Mouse (Mus musculus) heart, adult 18-20 months (tissue): Measurements from ENCODE around the gene Rbfox2. TPM values are rescaled to one million over a fixed set of nuclear protein-coding genes. Genes with fewer than 3 reads are reported as not detected.

Source experiments
- DNase-seq, 2 experiments: peaks; one replicate each; pipeline ENCODE4 v3.0.0; 2021 to 2022; ENCODE audit warnings: mixed read lengths in 1 of 2
- total RNA-seq, 2 experiments: library from RNA; stranded (reverse); gene quantifications; 2 replicates each; pipeline ENCODE4 v1.2.3; 2021

The Rbfox2 gene
- total RNA-seq, 2 experiments from 2014 or later, result 86.5 to 90.5 TPM

DNA sequence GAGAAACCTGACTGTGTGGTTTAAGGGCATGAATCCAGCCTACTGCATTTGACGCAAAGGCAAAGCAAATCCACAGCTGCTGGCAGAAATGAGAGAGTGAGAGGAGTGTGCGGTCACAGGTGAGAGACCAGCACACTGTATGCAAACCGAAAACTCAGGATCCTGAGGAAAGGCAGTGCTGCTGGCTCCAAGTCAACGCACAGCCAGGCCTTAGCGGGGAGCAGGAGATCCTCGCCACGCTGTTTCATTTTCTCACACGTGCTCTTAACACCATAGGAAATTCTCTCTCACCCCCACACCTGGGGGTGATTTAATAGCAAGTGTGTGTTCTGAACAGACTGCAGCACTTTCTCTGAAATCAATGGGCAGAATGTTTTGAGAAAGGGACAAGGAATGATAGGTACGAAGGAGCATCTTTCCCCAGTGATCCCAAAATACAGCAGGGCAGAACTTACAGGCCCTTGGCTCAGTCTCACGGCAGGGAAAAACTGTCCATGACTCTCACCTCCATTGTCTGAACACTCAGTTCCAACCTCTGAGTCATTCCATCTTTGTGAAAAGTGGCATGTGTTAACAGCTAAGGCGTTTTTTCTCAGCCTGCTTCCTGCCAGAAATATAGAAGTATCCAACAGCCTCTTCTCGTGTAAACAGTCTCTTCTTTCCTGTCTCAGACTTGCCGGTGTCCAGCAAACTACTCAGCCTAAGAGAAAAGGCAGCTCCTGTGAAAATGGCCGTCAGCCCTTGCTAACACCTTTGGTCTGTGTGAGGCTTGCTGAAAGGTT is 114.5 kb downstream of the Rbfox2 start:
- DNase-seq, result peak; percentile 40 to 52

- DNase-seq, result no peak
These were observed 120.7 kb downstream of the Rbfox2 start for GRCm38 (mm10) chr15:77186096-77186495.

- peak; percentile 66 to 77 for DNase-seq
These were observed 121.2 kb downstream of the Rbfox2 start for GRCm38 (mm10) chr15:77185614-77186013.

- no peak for DNase-seq
These were observed 124.0 kb downstream of the Rbfox2 start for GRCm38 (mm10) chr15:77182800-77183199.

DNA sequence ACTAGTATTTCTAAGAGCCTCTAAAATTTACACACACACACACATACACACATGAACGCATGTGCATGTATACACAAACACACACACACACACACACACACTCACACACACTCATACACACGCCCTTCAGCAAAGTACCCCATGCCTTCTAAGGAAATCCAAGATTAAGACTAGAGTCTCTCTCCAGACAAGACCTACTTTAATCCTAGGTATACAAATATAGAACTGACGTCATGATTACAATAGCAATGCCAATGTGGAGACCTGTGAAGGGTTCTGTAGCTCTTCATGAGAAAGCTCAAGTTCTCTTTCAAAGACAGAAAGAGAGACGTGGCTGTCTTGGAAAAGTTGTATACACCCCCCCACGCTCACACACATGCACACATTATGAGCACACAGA is 132.8 kb downstream of the Rbfox2 start:
- no peak for DNase-seq

DNA sequence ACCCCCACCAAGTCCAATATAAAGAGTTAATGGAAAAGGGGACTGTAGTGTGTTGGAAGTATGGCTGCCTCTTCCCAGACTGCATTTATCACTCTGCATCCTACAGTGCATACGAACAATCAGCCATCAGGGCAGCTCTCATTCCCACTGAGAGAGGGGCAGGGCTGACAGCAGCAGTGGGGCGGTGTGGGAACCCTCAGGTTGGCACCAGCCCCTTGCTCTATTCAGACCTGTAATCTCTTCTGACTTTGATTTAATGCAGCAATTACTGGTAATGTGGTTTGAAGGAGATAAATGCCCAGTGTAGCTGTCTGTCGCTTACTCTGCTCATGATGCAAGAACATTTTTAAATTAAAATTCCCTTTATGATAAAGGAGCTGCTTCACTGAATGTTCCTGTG is 134.4 kb downstream of the Rbfox2 start:
- DNase-seq, result no peak

DNA sequence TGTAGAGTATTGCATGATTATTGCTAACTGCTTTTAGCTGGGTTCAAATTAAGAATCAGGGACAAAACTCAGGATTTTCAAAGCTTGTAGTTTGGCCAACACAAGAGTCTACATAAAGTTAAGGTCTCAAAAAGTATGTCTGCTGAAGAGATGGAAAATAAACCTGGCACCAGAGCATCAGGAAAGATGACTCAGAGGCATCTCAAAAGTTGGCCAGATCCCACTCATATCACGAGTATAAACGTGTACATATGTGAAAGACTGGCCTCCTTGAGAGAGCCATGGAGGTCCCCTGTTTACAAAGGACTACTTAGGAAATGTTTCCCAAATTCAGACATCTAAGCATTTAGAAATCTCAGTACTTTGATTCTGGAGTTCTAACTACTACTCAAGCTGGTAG is 138.0 kb downstream of the Rbfox2 start:
- DNase-seq, result no peak

GRCm38 (mm10) chr15:77166225-77166732 is 140.5 kb downstream of the Rbfox2 start:
- DNase-seq, result no peak

DNA sequence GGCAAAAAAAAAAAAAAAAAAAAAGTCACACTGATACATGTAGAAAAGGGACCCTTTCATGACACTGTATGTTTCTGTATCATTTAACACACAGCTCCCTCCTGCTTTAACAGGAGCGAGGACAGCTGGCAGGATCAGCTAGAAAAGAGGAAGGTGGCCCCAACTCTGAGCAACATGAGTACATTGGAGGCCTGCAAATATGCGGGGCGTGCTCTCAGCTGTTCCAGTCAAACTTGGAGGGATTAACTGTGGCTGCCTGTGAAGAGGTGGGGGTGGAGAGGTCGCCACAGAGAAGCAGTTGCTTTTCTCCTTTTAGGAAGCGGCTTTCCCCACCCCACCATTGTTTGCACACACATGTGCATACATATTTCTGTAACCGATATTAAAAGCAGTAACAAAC is 143.5 kb downstream of the Rbfox2 start:
- DNase-seq, result no peak

DNA sequence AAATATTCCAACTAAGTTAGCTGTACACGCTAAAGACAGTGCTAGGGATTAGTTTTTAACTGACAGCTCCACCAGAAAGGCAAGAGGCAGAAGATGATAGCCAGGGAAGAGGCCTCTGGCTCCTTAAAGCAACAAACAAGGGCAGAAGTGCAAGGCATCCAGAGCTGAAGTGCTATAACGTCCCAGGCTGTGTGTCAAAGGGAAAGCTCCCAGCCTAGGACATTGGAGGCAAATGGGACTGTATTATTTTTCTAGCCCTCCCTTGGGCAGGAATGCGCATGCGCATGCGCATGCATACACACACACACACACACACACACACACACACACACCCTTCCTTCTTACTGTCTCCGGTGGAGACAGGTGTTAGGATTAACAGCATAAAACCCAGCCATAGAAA is 143.9 kb downstream of the Rbfox2 start:
- no peak for DNase-seq

DNA sequence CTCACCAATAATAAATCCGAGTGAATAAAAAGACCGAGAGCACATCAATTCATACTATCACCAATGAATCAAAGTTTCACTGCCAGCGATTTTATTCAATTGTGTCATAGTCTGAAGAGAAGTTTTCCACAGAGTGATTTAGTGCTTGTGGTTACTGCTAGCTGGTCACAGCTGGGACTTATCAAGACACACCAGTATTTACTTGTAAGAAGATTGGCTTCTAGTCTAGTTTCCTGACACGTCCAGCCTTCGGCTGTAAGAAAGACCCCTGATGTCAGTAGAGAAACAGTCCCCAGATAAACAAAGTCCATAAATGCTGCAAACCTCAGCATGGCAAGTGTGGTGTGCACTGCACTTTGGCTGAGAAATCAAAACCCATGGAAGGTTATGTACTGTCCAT is 145.4 kb downstream of the Rbfox2 start:
- DNase-seq, result peak in 1 of 2 experiments; percentile 33

GRCm38 (mm10) chr15:77160848-77161247 is 146.0 kb downstream of the Rbfox2 start:
- no peak for DNase-seq

GRCm38 (mm10) chr15:77156525-77156924 is 150.3 kb downstream of the Rbfox2 start:
- DNase-seq, result peak; percentile 78

DNA sequence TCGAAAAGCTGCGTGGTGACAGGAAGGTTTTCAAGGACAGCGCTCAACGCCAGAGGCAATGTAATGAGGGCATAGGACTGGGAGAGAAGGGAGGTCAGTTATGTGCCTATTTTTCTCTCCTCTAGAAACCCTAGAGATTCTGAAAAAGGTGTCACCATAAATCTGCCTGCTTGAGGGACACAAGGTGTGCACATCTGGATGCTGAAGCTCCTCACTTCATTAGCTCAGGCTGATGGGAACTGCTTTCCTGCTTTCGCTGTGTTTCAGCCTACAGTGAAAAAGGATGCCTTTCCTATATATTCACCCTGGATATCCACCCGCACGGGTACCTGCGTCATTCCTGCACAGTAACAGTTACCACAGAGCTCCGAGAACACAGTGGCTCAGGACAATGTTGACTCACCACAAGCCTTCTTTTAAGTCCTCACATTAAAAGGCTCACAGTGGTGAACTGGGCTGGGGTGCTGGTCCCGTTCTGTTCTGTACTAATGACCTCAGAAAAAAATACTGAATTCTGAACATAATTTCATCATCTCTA is 152.5 kb downstream of the Rbfox2 start:
- DNase-seq, result no peak

- DNase-seq, result peak; percentile 84 to 92
These were observed 153.2 kb downstream of the Rbfox2 start for GRCm38 (mm10) chr15:77153625-77154024.

DNA sequence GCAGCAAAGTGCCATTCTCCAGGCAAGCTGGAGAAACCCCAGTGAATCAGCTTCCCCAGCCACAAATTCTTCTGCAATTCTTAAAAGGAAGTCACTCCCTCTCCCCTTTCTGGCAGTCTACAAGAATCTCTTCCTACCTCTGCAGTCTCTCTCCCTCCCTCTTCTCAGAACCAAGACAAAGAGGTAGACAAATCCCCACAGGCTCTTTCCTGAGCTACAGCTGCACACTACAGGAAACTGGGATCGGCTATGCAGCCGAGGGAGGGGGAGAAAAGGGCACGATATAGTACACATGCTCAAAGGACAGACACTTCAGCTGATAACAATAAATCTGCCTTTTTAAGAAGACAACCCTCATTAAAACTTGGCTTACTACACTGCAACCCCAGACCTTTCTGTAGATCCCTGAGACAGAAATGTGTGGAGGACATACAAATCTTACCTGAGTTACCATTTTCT is 153.7 kb downstream of the Rbfox2 start:
- peak; percentile 29 to 55 for DNase-seq

DNA sequence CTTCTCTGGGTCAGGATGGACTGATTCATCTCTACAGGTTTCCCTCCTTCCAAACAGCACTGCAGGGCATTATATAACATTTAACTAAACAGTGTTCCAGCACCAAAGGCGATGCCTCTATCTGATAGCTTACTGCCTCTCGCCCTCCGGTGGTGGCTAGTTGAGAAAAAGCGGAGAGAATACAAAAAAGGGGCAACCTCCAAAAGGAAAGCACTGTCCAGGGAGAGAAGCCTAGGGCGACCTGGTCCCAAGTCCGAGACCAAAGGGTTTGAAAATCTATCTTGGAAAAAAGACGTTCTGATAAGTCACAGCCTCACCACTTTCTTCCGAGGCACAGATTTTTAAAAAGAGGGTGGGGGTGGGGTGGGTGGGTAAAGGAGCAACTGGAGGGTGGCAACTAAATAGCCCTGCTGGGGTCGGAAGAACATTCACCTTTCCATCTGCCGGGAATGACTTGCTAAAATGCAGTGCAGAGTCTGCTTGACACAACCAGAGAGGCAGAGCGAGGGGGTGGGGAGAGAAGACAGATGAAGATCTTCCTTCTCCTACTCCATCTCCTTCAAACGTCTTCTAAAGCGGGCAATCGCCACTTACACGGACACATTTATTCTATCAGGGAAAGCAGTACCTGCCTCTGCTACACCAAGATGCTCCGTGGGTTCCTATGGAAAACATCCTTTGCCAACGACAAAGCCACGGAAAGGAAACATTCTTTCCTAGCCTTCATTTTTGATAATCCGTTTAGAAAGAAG is 154.3 kb downstream of the Rbfox2 start:
- peak; percentile 22 to 57 for DNase-seq

DNA sequence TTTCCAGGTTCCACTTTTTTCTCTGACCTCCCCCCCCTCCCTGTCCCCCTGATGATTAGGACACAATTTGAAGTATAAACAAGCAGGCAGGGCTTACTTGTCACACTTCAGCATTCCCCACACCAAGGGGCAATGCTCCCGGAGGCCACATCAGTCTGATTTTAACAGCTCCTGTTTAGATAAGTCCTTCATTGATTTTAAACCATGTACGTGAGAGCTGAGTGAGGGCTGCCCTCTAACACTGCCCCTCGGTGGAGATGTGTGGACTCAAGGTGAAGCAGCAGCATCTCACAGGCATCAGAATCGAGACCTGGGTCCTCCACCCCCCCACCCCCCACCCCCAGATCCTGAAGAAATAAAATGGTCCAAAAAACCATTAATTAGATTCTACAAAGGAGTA is 155.0 kb downstream of the Rbfox2 start:
- no peak for DNase-seq

GRCm38 (mm10) chr15:77151178-77151577 is 155.6 kb downstream of the Rbfox2 start:
- no peak for DNase-seq

DNA sequence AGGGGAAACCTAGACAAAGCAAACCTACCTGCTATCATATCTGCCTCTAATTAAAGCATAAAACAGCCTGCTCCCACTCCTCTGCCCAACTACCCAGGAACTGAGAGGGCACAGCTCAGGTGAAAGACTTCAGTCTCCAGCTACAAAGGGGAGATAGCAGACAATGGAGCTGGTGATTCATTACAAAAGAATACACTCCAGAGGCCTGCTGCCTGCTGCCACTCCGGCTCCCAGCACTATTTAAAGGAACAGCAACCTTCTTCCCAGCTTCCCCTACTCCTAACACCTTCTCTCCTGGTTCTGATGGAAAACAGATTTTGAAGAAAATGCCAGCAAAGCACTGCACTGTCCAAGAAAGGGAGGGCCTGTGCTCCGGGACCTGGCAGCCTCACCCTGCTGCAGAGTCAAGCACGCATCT is 156.4 kb downstream of the Rbfox2 start:
- peak; percentile 58 to 60 for DNase-seq

GRCm38 (mm10) chr15:77150000-77150399 is 156.8 kb downstream of the Rbfox2 start:
- no peak for DNase-seq

DNA sequence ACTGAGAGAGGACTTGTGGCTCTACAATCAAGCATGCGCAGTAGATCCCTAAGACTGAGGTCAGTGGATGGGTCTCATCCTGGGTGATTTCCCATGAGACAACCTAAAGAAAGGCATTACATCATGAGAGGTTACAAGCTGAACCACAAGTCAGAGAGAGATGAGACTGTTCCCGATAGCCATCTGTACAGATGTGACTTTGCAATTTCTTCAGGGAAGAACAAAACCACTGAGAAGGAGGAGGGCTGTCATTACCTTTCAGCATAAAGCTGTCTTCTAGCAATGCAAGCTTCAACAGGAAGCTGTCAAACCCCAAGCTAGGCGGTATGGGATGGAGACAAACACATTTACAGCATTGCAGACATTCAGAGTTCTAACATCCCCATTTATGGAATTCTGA is 157.3 kb downstream of the Rbfox2 start:
- no peak for DNase-seq

- DNase-seq, result no peak
These were observed 159.9 kb downstream of the Rbfox2 start for GRCm38 (mm10) chr15:77146942-77147341.
